Mouse (Mus musculus): Measurements from ENCODE around the gene Rslcan18. TPM values are rescaled to one million over a fixed set of nuclear protein-coding genes. Genes with fewer than 3 reads are reported as not detected.

Rslcan18 gene
- polyA plus RNA-seq, 1 experiment from 2014 or later = 0.19 TPM

DNA sequence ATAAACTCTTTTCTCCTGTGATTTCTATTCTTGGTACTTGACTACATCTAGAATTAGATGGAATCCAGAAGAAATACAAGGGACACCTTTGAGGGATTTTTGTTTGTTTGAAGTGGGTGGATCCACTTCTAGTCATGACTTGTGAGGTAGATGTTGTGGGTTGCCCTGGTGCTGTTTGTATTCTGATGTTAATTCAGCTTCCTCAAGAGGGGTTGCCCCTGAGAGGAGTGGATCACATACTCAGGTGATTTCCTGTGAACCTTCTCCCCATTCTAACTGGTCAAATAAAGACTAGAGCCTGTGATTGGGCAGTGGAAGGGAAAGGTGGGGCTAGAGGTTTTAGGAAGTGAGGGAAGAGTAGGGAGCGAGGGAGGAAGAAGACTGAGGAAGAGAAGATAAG is 34.1 kb downstream of the Rslcan18 start:
- peaks cover 20% of the 10 kb centered on the region for H3K9me3 ChIP-seq
- whole genome bisulfite sequencing = 79% methylated on average over 1 of the region's 1 CpGs
- H3K27me3 ChIP-seq = no peaks in the 10 kb centered on the region
- ATAC-seq (ENCODE audit: low FRiP score, low read depth) = no peak
- H3K36me3 ChIP-seq = peaks cover 20% of the 10 kb centered on the region
- peak overlapping the region; percentile 68; the same call in 1 of the 2 replicates for H3K4me3 ChIP-seq
- peak overlapping the region; percentile 66 for H3K4me2 ChIP-seq (replicated peaks)
- H3K27ac ChIP-seq (replicated peaks) = no peak overlapping the region
- peaks cover 8% of the 10 kb centered on the region for H3K4me1 ChIP-seq
- no peak overlapping the region for H3K9ac ChIP-seq (replicated peaks)

DNA sequence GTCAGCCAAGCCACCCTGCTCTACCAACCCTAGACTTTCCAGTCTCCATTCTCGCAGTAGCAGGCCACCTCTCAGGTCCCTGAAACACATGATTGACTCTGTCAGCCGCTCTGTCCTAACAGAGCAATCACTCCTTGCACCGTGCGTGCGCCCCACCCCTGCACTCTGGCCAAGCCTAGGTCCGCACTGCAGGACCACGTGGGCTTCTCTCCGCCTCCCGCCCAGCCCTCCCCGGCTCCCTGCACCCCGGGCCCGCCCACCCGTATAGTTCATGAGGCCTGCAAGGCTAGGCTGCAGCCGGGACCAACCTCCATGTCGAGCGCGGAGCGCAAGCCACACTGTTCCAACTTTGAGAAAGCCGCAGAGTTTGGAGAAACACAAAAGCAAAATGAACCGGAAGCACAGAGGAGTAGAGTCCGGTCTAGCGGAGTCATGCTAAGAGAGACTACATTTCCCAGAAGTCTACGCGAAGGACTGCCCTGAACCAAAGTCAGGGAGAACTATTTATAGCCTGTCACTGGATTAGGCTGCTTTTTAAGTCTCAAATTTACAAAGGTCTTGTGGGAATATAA is 34.8 kb downstream of the Rslcan18 start:
- under 1% methylated on average over 24 of the region's 24 CpGs for WGBS
- peak overlapping the region; percentile 66 for H3K4me2 ChIP-seq (replicated peaks)
- H3K9me3 ChIP-seq = peaks cover 20% of the 10 kb centered on the region
- H3K9ac ChIP-seq (replicated peaks) = peak overlapping the region; percentile 71
- peak; percentile 99 for ATAC-seq (ENCODE audit: low FRiP score, low read depth)
- peak overlapping the region; percentile 82 for H3K27ac ChIP-seq (replicated peaks)
- peaks cover 25% of the 10 kb centered on the region for H3K36me3 ChIP-seq
- H3K4me3 ChIP-seq = peak overlapping the region; percentile 68
- H3K27me3 ChIP-seq = no peaks in the 10 kb centered on the region
- H3K4me1 ChIP-seq = peaks cover 8% of the 10 kb centered on the region

DNA sequence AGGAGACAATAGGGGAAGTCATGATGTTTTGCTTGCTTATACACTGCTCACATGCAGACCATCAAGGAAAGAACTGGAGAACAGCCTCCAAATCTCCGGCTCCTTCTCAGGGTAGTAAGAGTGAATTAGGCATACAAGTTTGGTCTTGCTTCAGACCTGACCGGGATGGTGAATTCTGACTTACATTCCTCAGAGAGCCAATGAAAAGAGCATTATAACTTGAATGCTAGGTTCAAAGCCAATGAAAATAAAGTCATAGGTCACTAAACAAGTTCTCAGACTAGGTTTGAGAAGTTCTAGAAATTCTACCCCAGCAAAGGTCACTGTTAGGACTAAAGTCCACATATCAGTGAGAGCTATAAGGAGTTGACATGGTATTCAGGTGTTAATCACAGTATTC is 38.8 kb downstream of the Rslcan18 start:
- peaks cover 57% of the 10 kb centered on the region for H3K36me3 ChIP-seq

DNA sequence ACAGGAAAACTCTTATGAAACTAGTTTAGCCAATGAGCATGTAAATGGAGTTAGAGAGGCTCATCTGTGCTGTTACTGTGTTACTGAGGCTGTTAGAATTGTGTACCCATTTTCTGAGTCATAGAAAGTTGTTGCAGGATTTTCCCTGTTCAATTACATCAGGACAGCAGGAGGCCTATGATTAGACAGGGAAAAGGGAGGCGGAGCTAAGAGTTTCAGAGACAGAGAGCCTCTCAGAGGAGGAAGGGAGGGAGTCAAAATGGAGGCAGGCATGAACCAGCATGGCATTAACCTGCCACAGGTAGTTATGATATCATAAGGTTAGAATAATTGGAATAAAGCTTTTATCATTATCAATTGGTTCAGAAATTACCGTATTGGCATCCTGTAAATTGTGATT is 43.3 kb downstream of the Rslcan18 start:
- Histone ChIP-seq H3K4me2 (replicated peaks) (no peak overlapping the region), H3K9ac (replicated peaks) (no peak overlapping the region), H3K9me3 (peaks cover 55% of the 10 kb centered on the region), H3K4me1 (no peaks in the 10 kb centered on the region), H3K4me3 (no peak overlapping the region), H3K27me3 (no peaks in the 10 kb centered on the region), H3K27ac (replicated peaks) (no peak overlapping the region), H3K36me3 (peaks cover 73% of the 10 kb centered on the region)
- no peak for ATAC-seq (ENCODE audit: low FRiP score, low read depth)
- WGBS = 84% methylated on average over 2 of the region's 2 CpGs

More for the DNA sequence above, 38.8 kb downstream of the Rslcan18 start:
- H3K27me3 ChIP-seq = no peaks in the 10 kb centered on the region
- H3K4me3 ChIP-seq = no peak overlapping the region
- H3K27ac ChIP-seq (replicated peaks) = no peak overlapping the region
- H3K4me1 ChIP-seq = peaks cover 8% of the 10 kb centered on the region
- ATAC-seq (ENCODE audit: low FRiP score, low read depth) = no peak
- peaks cover 44% of the 10 kb centered on the region for H3K9me3 ChIP-seq
- 96% methylated on average over 2 of the region's 2 CpGs for WGBS
- H3K4me2 ChIP-seq (replicated peaks) = no peak overlapping the region
- no peak overlapping the region for H3K9ac ChIP-seq (replicated peaks)

DNA sequence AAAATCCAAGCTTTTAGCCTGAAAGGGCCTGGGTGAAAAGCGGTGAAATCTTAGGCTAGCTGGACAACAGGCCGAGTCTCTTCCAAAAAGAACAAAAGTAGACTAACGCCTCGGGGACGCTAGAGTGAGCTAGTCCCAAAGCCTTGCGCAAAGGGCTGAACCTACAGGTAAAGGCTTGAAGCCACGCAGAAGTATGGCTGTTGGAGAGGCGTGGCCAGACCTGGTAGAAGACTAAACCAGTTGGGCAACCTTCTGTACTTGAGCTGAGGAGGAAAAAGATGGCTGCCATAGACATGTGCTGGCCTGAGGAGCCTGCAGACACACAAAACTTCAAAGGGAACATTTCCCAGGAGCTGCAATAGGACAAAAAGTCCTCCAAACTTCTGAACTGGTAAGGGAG is 50.7 kb downstream of the Rslcan18 start:
- Histone ChIP-seq H3K36me3 (peaks cover 23% of the 10 kb centered on the region), H3K9me3 (peaks cover 19% of the 10 kb centered on the region), H3K27me3 (no peaks in the 10 kb centered on the region), H3K4me1 (peaks cover 2% of the 10 kb centered on the region), H3K4me2 (replicated peaks) (no peak overlapping the region), H3K9ac (replicated peaks) (no peak overlapping the region), H3K4me3 (no peak overlapping the region), H3K27ac (replicated peaks) (no peak overlapping the region)
- 87% methylated on average over 8 of the region's 8 CpGs for WGBS
- no peak for ATAC-seq (ENCODE audit: low FRiP score, low read depth)

DNA sequence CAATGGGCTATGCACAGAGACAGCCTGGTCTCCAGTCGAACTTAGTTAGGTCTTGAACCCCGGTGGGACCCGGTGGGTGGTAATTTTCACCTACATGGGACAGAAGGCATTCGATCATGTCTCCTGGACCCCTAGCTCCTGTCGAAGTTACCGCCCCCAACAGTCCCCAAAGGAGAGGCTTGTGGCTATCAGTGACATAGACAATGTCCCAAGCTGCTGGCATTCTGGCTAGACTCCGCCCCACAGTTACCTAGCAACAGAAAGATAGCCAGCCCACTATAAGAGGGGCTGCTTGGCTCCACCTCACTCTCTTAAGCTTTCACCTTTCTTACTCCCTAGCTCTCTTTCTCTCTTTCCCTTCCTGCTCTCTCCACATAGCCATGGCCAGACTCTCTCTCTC is 53.6 kb downstream of the Rslcan18 start:
- ATAC-seq (ENCODE audit: low FRiP score, low read depth) = no peak
- WGBS = 59% methylated on average over 7 of the region's 7 CpGs
- H3K9ac ChIP-seq (replicated peaks) = no peak overlapping the region
- peaks cover 7% of the 10 kb centered on the region for H3K4me1 ChIP-seq
- H3K4me3 ChIP-seq = no peak overlapping the region
- no peaks in the 10 kb centered on the region for H3K27me3 ChIP-seq
- H3K27ac ChIP-seq (replicated peaks) = no peak overlapping the region
- H3K36me3 ChIP-seq = peaks cover 3% of the 10 kb centered on the region; the same call in 1 of the 2 replicates
- peaks cover 9% of the 10 kb centered on the region; the same call in 1 of the 2 replicates for H3K9me3 ChIP-seq
- H3K4me2 ChIP-seq (replicated peaks) = no peak overlapping the region

DNA sequence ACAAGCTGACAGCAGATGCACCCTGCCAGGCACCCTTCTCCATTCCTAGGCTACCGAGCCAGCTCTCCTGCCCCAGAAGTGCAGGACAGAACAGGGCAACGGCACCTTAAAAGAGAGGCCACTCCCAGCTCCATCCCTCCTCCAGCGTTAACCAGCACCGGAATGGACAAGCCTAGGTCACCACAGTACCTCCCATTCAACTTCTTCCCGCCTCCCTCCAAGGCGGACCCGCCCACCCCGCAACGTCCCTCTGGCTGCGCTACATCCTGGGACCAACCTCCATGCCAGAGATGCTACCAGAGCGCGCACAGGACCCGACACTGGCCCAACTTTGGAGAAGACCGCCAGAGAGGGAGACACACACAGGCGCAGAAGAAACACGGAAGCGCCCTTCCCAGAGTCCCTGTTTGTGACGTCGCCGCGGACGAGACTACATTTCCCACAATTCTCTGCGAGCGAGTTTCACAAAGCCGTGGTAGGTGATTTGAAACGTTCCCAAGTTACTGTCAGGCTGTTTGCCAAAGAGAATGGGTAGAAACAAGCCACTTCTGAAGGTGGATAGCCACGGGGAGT is 55.2 kb downstream of the Rslcan18 start, which contains the start of gene Zfp712:
Gene Zfp712 (minus strand): TSS at position 385 of the 573 bp plus-strand sequence.
- Histone ChIP-seq H3K9ac (replicated peaks) (peak within 1 kb of the TSS; percentile 60), H3K4me2 (replicated peaks) (peak within 1 kb of the TSS; percentile 65), H3K4me3 (peak within 1 kb of the TSS; percentile 80), H3K36me3 (no peaks in the 10 kb centered on the region), H3K9me3 (peaks cover 14% of the 10 kb centered on the region), H3K27ac (replicated peaks) (peak within 1 kb of the TSS; percentile 77), H3K4me1 (peaks cover 7% of the 10 kb centered on the region), H3K27me3 (no peaks in the 10 kb centered on the region)
- ATAC-seq (ENCODE audit: low FRiP score, low read depth) = peak; percentile 96
- WGBS = 1% methylated on average over 27 of the region's 27 CpGs

DNA sequence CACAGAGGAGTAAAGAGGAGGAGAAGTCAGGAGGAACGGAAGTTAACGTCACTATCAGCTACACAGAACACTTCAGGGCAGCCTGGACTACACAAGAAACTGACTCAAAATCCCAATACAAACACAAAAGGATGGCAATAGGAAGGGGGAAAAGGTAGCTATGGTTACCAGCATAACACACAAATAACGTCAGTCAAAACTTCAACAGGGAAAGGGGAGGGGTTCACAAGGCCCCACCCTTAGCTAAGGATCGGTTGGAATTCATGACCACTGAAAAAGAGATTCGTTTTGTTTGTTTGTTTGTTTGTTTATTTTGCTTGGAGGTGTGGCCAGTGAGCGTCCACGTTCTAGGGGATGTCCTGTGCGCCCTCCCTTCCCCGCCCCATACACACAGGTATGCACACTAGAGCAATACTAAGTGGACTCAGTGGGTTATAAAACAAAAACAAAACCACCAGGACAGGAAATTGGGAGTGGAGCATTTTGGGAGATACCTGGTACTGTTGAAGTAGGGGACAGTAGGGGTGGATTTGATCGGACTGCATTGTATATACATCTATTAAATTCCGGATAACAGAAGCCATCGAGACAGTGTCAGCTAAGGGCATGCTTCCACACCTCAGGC is 55.8 kb downstream of the Rslcan18 start:
- no peaks in the 10 kb centered on the region for H3K27me3 ChIP-seq
- peaks cover 7% of the 10 kb centered on the region for H3K4me1 ChIP-seq
- H3K27ac ChIP-seq (replicated peaks) = no peak overlapping the region
- WGBS = 3% methylated on average over 12 of the region's 12 CpGs
- H3K9ac ChIP-seq (replicated peaks) = peak overlapping the region; percentile 60
- peaks cover 11% of the 10 kb centered on the region for H3K9me3 ChIP-seq
- H3K4me2 ChIP-seq (replicated peaks) = peak overlapping the region; percentile 65
- H3K36me3 ChIP-seq = no peaks in the 10 kb centered on the region
- H3K4me3 ChIP-seq = peak overlapping the region; percentile 80
- ATAC-seq (ENCODE audit: low FRiP score, low read depth) = peak; percentile 64

Other genes with a start within 250 kb of the Rslcan18 start
- 1.3 and 1.6 TPM in 2 replicates for gene Gm10767, start 211.3 kb downstream of the Rslcan18 start, polyA plus RNA-seq (2016; fragmentation: Nextera tagmentation; extraction: Ambion mirVana)
- gene Zfp712, start 55.1 kb downstream of the Rslcan18 start, polyA plus RNA-seq (2016; fragmentation: Nextera tagmentation; extraction: Ambion mirVana) = 5.2 and 5.6 TPM in 2 replicates
- 7.7 and 8.6 TPM in 2 replicates for gene Zfp708, start 18.3 kb downstream of the Rslcan18 start, polyA plus RNA-seq (2016; fragmentation: Nextera tagmentation; extraction: Ambion mirVana)
- gene Gm28557, start 7.7 kb downstream of the Rslcan18 start, polyA plus RNA-seq (2016; fragmentation: Nextera tagmentation; extraction: Ambion mirVana) = 2.3 and 3.1 TPM in 2 replicates
- 2.7 and 2.8 TPM in 2 replicates for gene Zfp759, start 5.4 kb upstream of the Rslcan18 start, polyA plus RNA-seq (2016; fragmentation: Nextera tagmentation; extraction: Ambion mirVana)
- gene Rsl1, start 56.9 kb upstream of the Rslcan18 start, polyA plus RNA-seq (2016; fragmentation: Nextera tagmentation; extraction: Ambion mirVana) = 4.8 and 5.1 TPM in 2 replicates
- 0.83 and 1.7 TPM in 2 replicates for gene Zfp455, start 78.2 kb upstream of the Rslcan18 start, polyA plus RNA-seq (2016; fragmentation: Nextera tagmentation; extraction: Ambion mirVana)
- 2.7 and 3.3 TPM in 2 replicates for gene Zfp458, start 162.2 kb upstream of the Rslcan18 start, polyA plus RNA-seq (2016; fragmentation: Nextera tagmentation; extraction: Ambion mirVana)
- 0.41 and 0.71 TPM in 2 replicates for gene Zfp457, start 190.2 kb upstream of the Rslcan18 start, polyA plus RNA-seq (2016; fragmentation: Nextera tagmentation; extraction: Ambion mirVana)
- gene Zfp595, start 216.3 kb upstream of the Rslcan18 start, polyA plus RNA-seq (2016; fragmentation: Nextera tagmentation; extraction: Ambion mirVana) = 1.5 and 1.9 TPM in 2 replicates
- gene Gm28044, start 244.3 kb upstream of the Rslcan18 start, polyA plus RNA-seq (2016; fragmentation: Nextera tagmentation; extraction: Ambion mirVana) = 0.84 TPM in 1 of 2 replicates, not detected in the other
- gene Zfp953, start 244.3 kb upstream of the Rslcan18 start, polyA plus RNA-seq (2016; fragmentation: Nextera tagmentation; extraction: Ambion mirVana) = 0.94 and 0.98 TPM in 2 replicates

Measured in midbrain, embryonic 12.5 days (tissue).